ENCODE assay signal across 1 mouse cellular context in the genomic region with DNA sequence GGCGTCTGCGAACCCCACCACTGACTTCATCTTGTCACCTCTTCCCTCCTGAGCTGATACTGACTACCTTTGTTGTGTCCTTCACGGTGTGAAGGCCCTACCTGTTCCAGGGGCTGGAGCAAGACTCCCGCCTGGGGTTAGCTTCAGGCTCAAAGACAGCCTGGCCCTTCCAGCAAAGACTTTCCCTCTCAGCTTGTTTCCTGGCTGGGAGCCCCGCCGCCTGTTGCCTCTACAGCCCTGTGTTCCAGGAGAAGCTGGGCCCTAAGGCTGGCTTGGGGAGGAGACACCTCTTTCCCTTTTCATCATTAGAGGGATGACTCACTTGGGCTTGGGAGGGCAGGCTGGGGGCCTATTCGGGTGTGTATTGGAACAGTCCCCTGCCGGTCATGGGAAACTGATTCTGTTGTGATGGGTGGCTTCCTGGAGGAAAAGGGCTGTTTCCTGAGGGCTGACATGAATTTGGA.
TF ChIP-seq lines count a peak whose summit lies in the region.

No protein-coding gene starts in this region.

TF ChIP-seq in CH12.LX, 34 proteins besides CTCF, POLR2A, EP300 and RAD21:
- TF ChIP-seq JUND (conservative IDR thresholded peaks at IDR 0.05; ENCODE audit: low read depth, low read length) (no peak), NELFE (IDR thresholded peaks at IDR 0.05; ENCODE audit: low read depth, low read length) (no peak), MAX (IDR thresholded peaks at IDR 0.05; ENCODE audit: low read length) (no peak), E2F4 (IDR thresholded peaks at IDR 0.05; ENCODE audit: insufficient replicate concordance, low read depth, low read length) (no peak), ZNF384 (IDR thresholded peaks at IDR 0.05; ENCODE audit: low read depth, low read length) (no peak), ETS1 (conservative IDR thresholded peaks at IDR 0.05; ENCODE audit: low read depth, low read length) (no peak), KAT2A (IDR thresholded peaks at IDR 0.05; ENCODE audit: insufficient replicate concordance, low read length) (no peak), CHD1 (IDR thresholded peaks at IDR 0.05; ENCODE audit: low read depth, low read length) (no peak), ZMIZ1 (IDR thresholded peaks at IDR 0.05; ENCODE audit: low read depth, low read length) (no peak), TCF12 (IDR thresholded peaks at IDR 0.05; ENCODE audit: low read depth, low read length) (no peak), JUN (IDR thresholded peaks at IDR 0.05; ENCODE audit: insufficient read depth, low read depth, low read length) (no peak)
